Mouse (Mus musculus) kidney, postnatal 0 days (tissue): ENCODE data around the gene Efr3b. TPM values are rescaled to one million over a fixed set of nuclear protein-coding genes. Genes with fewer than 3 reads are reported as not detected.
"Not testable (repeated sequence)": the region's sequence is repeated elsewhere in the genome, so short reads cannot be mapped to it uniquely, and the experiment has no call there.

Experiments used
- ATAC-seq: fragments of 200-750 bp; cut with Nextera tagmentation; replicated peaks from 2 replicates; pipeline ENCODE4 v1.8.0; 2017; ENCODE audit warnings: low read depth, moderate number of reproducible peaks, moderate TSS enrichment, moderate library complexity; ENCODE audit not compliant: low FRiP score
- DNase-seq: peaks from one replicate; pipeline ENCODE4 v3.0.0-alpha.2; 2016; ENCODE audit warnings: low spot score
- H3K27ac ChIP-seq: fragments of 300-500 bp; sonication (generic); 2 replicates; pipeline ENCODE4 v1.5.1; 2014; ENCODE audit warnings: mild to moderate bottlenecking
- H3K27me3 ChIP-seq: fragments of 300-500 bp; sonication (generic); 2 replicates; pipeline ENCODE4 v1.6.1; 2014; ENCODE audit warnings: low read length, mixed read lengths; ENCODE audit not compliant: insufficient read depth
- H3K36me3 ChIP-seq: fragments of 300-500 bp; sonication (generic); 2 replicates; pipeline ENCODE4 v1.6.1; 2014; ENCODE audit warnings: low read length, mixed read lengths; ENCODE audit not compliant: insufficient read depth
- H3K4me1 ChIP-seq: fragments of 300-500 bp; sonication (generic); replicated peaks from 2 replicates; pipeline ENCODE4 v1.6.1; 2014; ENCODE audit warnings: antibody characterized with exemption, low read length, mixed read lengths; ENCODE audit not compliant: insufficient read depth
- H3K4me2 ChIP-seq: fragments of 300-500 bp; sonication (generic); 2 replicates; pipeline ENCODE4 v1.6.1; 2014; ENCODE audit warnings: mild to moderate bottlenecking, low read length, moderate library complexity, mixed read lengths
- H3K4me3 ChIP-seq: fragments of 300-500 bp; sonication (generic); replicated peaks from 2 replicates; pipeline ENCODE4 v1.5.1; 2014; ENCODE audit warnings: low read depth, low read length
- H3K9ac ChIP-seq: fragments of 300-500 bp; sonication (generic); 2 replicates; pipeline ENCODE4 v1.6.1; 2014; ENCODE audit warnings: low read depth, low read length
- H3K9me3 ChIP-seq: fragments of 300-500 bp; sonication (generic); replicated peaks from 2 replicates; pipeline ENCODE4 v1.6.1; 2016; ENCODE audit warnings: low read length, inconsistent platforms, mixed read lengths
- CTCF ChIP-seq: IDR thresholded peaks from 2 replicates; pipeline ENCODE4 v1.5.1; 2016; ENCODE audit warnings: antibody characterized with exemption, low read depth, mild to moderate bottlenecking, moderate library complexity
- WGBS: fragments of 180-500 bp; shearing (Covaris S2); extraction: QIAGEN DNeasy Blood & Tissue Kit; methylation state at CpG from one replicate; pipeline ENCODE4 v1.1.7; 2014; 5-methylcytosine and 5-hydroxymethylcytosine counted together
- polyA plus RNA-seq: library from polyadenylated mRNA; unstranded; fragments of >200 nt; fragmentation: Nextera tagmentation; extraction: Ambion mirVana; gene quantifications from 2 replicates; pipeline ENCODE4 v1.2.1, GENCODE M21; 2015

Gene Efr3b
- polyA plus RNA-seq, 1 experiment from 2014 or later, result 1.1 TPM

- H3K4me2 ChIP-seq, result no peak overlapping the region
- no peaks in the 10 kb centered on the region for H3K9me3 ChIP-seq
- peaks cover 5% of the 10 kb centered on the region; the same call in 1 of the 2 replicates for H3K4me1 ChIP-seq
- DNase-seq (peak; percentile 19), ATAC-seq (no peak)
- peak; percentile 29; the same call in 1 of the 2 replicates for TF ChIP-seq CTCF
- no peak overlapping the region for H3K4me3 ChIP-seq
- H3K36me3 ChIP-seq, result no peaks in the 10 kb centered on the region
- WGBS, result 25% methylated on average over 3 of the region's 3 CpGs
- H3K27me3 ChIP-seq, result peaks cover 7% of the 10 kb centered on the region; the same call in 1 of the 2 replicates
- no peak overlapping the region for H3K27ac ChIP-seq
- no peak overlapping the region for H3K9ac ChIP-seq
Measured at GRCm38 (mm10) chr12:3956351-3956750, 82.4 kb downstream of the Efr3b start.

- H3K27me3 ChIP-seq, result peaks cover 7% of the 10 kb centered on the region; the same call in 1 of the 2 replicates
- no peaks in the 10 kb centered on the region for H3K36me3 ChIP-seq
- H3K9ac ChIP-seq, result no peak overlapping the region
- TF ChIP-seq CTCF, result no peak
- H3K4me1 ChIP-seq, result peaks cover 5% of the 10 kb centered on the region; the same call in 1 of the 2 replicates
- no peaks in the 10 kb centered on the region for H3K9me3 ChIP-seq
- no peak overlapping the region for H3K27ac ChIP-seq
- no peak for ATAC-seq
- peak; percentile 71 for DNase-seq
- no peak overlapping the region for H3K4me3 ChIP-seq
- 28% methylated on average over 10 of the region's 10 CpGs for WGBS
- H3K4me2 ChIP-seq, result no peak overlapping the region
Measured at GRCm38 (mm10) chr12:3955371-3955770, 83.3 kb downstream of the Efr3b start.

DNA sequence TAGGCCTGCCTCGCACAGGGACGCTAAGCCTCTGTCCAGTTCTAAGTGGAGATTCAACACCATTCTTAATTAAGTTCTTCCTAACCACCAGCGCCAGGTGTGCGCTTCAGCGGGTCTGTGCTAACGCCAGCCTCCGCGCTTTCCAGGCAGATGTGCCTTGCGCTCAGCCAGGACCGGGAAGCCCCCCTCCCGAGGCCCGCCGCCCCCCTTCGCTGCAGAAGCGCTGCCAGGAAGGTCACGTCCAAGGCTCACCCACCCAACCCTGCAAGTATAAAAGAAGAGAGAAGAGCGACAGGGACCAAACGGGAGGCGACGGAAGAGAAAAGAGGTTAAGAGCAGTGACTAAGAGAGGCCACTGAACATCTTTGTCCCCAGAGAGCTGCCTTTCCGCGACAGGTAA is 84.1 kb downstream of the Efr3b start, which contains the start of gene Pomc:
Gene Pomc (plus strand): TSS at position 301 of the 400 bp plus-strand sequence.
- no peak for ATAC-seq
- Histone ChIP-seq H3K9ac (no peak within 1 kb of the TSS), H3K27ac (no peak within 1 kb of the TSS), H3K27me3 (peaks cover 7% of the 10 kb centered on the region; the same call in 1 of the 2 replicates), H3K4me3 (no peak within 1 kb of the TSS), H3K4me2 (no peak within 1 kb of the TSS), H3K36me3 (no peaks in the 10 kb centered on the region), H3K9me3 (no peaks in the 10 kb centered on the region), H3K4me1 (peaks cover 3% of the 10 kb centered on the region; the same call in 1 of the 2 replicates)
- no peak for DNase-seq
- no peak for TF ChIP-seq CTCF
- WGBS, result 20% methylated on average over 22 of the region's 22 CpGs

DNA sequence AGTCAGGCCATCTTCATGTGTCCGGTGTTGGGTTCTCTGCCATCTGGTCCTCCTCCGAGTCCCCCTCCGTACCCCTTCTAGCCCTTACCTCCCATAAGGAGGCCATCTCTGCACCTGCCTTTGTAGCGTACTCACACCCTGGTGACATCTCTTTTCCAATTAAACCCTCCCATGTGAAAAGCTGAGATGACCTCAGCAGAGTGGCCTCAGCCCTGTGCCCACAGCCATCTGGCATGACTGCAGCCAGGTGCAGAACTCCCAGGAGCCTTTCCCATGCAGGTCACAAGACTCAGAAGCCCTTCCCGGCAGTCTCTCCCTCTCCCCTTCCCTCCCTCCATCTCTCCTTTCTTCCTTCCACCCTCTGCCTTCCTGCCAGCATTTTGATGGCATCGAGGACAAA is 91.2 kb downstream of the Efr3b start:
- Histone ChIP-seq H3K4me2 (no peak overlapping the region), H3K27me3 (no peaks in the 10 kb centered on the region), H3K4me1 (no peaks in the 10 kb centered on the region), H3K27ac (no peak overlapping the region), H3K9ac (no peak overlapping the region), H3K4me3 (no peak overlapping the region), H3K9me3 (no peaks in the 10 kb centered on the region), H3K36me3 (no peaks in the 10 kb centered on the region)
- DNase-seq (no peak), ATAC-seq (no peak)
- TF ChIP-seq CTCF, result no peak
- 55% methylated on average over 6 of the region's 6 CpGs for WGBS

DNA sequence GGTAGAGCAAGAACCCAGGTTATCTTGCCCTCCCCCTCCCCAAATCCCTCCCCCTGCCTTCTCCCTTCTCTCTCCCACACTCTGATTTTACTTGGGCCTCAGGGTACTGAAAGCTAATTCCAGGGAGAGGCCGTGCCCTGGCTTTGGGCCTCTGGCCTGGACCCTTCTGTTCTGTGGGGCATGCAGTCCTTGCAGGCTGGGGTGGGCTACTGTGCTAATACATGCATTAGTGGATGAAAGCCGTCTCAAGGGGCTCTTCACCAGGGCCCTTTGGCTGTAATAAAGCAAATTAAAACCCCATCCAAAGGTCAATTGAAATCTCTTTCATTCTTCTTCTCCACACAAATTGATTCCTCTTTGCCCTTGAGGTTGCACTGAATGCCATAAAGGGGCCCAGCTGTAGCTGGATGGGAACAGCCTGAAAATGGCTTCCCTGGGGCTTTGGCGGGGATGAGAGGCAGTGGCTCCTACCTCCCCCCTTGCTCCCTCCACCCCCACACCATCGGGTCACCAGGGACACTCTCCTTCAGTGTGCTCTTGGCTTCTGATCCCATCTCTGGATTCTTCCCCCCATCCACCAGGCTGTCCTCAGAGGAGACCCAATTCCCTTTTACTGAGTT is 94.2 kb downstream of the Efr3b start:
- H3K36me3 ChIP-seq, result no peaks in the 10 kb centered on the region
- 43% methylated on average over 4 of the region's 4 CpGs for WGBS

GRCm38 (mm10) chr12:3942026-3942425 is 96.7 kb downstream of the Efr3b start:
- no peaks in the 10 kb centered on the region for H3K9me3 ChIP-seq
- no peak overlapping the region for H3K4me2 ChIP-seq
- no peak for DNase-seq
- WGBS, result 22% methylated on average over 11 of the region's 11 CpGs
- no peaks in the 10 kb centered on the region for H3K4me1 ChIP-seq
- H3K9ac ChIP-seq, result no peak overlapping the region
- no peaks in the 10 kb centered on the region for H3K27me3 ChIP-seq
- no peak for ATAC-seq
- no peaks in the 10 kb centered on the region for H3K36me3 ChIP-seq
- no peak overlapping the region for H3K27ac ChIP-seq
- no peak overlapping the region for H3K4me3 ChIP-seq
- TF ChIP-seq CTCF, result no peak

More for the DNA sequence above, 94.2 kb downstream of the Efr3b start:
- TF ChIP-seq CTCF, result no peak
- Histone ChIP-seq H3K4me3 (no peak overlapping the region), H3K4me2 (no peak overlapping the region), H3K9me3 (no peaks in the 10 kb centered on the region), H3K9ac (no peak overlapping the region), H3K27me3 (no peaks in the 10 kb centered on the region), H3K27ac (no peak overlapping the region), H3K4me1 (no peaks in the 10 kb centered on the region)
- no peak for DNase-seq
- no peak for ATAC-seq

DNA sequence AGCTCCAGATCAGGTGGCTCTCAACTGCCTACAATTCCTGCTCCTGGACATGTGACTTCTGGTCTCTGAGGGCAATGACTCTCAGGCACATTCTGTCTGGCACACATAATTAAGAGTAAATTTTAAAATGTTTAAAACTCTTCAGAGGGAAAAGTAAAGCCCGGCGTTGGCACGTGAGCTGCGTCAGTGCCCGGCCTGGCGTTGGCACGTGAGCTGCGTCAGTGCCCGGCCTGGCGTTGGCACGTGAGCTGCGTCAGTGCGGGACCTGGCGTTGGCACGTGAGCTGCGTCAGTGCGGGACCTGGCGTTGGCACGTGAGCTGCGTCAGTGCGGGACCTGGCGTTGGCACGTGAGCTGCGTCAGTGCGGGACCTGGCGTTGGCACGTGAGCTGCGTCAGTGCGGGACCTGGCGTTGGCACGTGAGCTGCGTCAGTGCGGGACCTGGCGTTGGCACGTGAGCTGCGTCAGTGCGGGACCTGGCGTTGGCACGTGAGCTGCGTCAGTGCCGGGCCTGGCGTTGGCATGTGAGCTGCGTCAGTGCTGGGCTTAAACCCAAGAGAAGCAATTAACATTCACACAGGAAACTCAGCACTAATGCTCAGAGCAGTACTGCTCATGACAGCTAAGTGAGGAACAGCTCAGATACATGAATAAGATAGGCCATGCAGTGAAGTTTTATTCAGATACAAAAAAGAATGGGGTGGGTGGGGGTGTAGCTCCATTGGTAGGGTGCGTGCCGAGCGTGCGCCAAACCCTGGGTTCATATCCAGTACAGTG is 108.4 kb downstream of the Efr3b start:
- H3K9ac ChIP-seq, ATAC-seq, H3K27ac ChIP-seq, H3K4me3 ChIP-seq, H3K4me1 ChIP-seq, H3K27me3 ChIP-seq, H3K36me3 ChIP-seq, DNase-seq, H3K4me2 ChIP-seq, H3K9me3 ChIP-seq: not testable (repeated sequence)
- WGBS, result 91% methylated on average over 34 of the region's 47 CpGs
